Mouse (Mus musculus): ENCODE results near the gene Arrb2. TPM values are rescaled to one million over a fixed set of nuclear protein-coding genes. Genes with fewer than 3 reads are reported as not detected.
"Not testable (repeated sequence)": the region's sequence is repeated elsewhere in the genome, so short reads cannot be mapped to it uniquely, and the experiment has no call there.

Arrb2 gene
- polyA plus RNA-seq, 1 experiment from 2014 or later, result 11.2 TPM

DNA sequence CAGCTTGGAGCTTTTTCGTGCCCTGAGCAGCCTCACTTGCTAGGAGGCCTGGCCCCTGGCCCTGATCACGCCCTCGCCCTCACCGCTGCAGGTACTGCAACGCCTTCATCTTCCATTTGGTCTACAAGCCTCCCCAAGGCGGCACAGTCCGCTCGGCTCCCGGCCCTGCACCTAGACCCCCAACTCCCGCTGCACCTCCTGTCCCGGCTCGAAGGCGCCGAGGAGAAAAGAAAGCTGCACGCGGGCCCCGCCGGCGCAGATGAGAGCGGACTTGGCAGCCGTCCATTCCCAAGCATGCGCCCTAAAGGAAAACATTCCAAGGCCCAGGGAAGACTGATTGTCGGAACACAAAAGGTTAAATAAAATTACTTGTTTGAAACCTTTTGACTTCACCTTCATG is 33.4 kb downstream of the Arrb2 start:
- Histone ChIP-seq H3K9ac (peak overlapping the region; percentile 74), H3K4me1 (peaks cover 29% of the 10 kb centered on the region), H3K4me3 (peak overlapping the region; percentile 48), H3K36me3 (no peaks in the 10 kb centered on the region), H3K4me2 (peak overlapping the region; percentile 73), H3K9me3 (peaks cover 3% of the 10 kb centered on the region; the same call in 1 of the 2 replicates), H3K27ac (replicated peaks) (peak overlapping the region; percentile 63), H3K27me3 (replicated peaks) (peaks cover 61% of the 10 kb centered on the region)
- WGBS, result 8% methylated on average over 23 of the region's 23 CpGs
- ATAC-seq (ENCODE audit: extremely low read depth, insufficient number of reproducible peaks, low FRiP score, low TSS enrichment), result no peak

- H3K4me1 ChIP-seq, result peaks cover 29% of the 10 kb centered on the region
- H3K4me3 ChIP-seq, result no peak overlapping the region
- H3K9me3 ChIP-seq, result no peaks in the 10 kb centered on the region
- H3K4me2 ChIP-seq, result no peak overlapping the region
- WGBS, result 54% methylated on average over 5 of the region's 5 CpGs
- H3K9ac ChIP-seq, result no peak overlapping the region
- no peak for ATAC-seq (ENCODE audit: extremely low read depth, insufficient number of reproducible peaks, low FRiP score, low TSS enrichment)
- peak overlapping the region; percentile 82 for H3K27ac ChIP-seq (replicated peaks)
- H3K36me3 ChIP-seq, result no peaks in the 10 kb centered on the region
- peaks cover 43% of the 10 kb centered on the region for H3K27me3 ChIP-seq (replicated peaks)
Measured at GRCm38 (mm10) chr11:70467902-70468619, 35.6 kb downstream of the Arrb2 start.

GRCm38 (mm10) chr11:70469764-70470163 is 37.3 kb downstream of the Arrb2 start:
- WGBS, result 70% methylated on average over 3 of the region's 3 CpGs
- peak overlapping the region; percentile 82 for H3K27ac ChIP-seq (replicated peaks)
- no peak overlapping the region for H3K4me3 ChIP-seq
- H3K4me2 ChIP-seq, result no peak overlapping the region
- ATAC-seq (ENCODE audit: extremely low read depth, insufficient number of reproducible peaks, low FRiP score, low TSS enrichment), result no peak
- peaks cover 28% of the 10 kb centered on the region for H3K4me1 ChIP-seq
- H3K36me3 ChIP-seq, result no peaks in the 10 kb centered on the region
- no peaks in the 10 kb centered on the region for H3K9me3 ChIP-seq
- peaks cover 26% of the 10 kb centered on the region for H3K27me3 ChIP-seq (replicated peaks)
- no peak overlapping the region for H3K9ac ChIP-seq

DNA sequence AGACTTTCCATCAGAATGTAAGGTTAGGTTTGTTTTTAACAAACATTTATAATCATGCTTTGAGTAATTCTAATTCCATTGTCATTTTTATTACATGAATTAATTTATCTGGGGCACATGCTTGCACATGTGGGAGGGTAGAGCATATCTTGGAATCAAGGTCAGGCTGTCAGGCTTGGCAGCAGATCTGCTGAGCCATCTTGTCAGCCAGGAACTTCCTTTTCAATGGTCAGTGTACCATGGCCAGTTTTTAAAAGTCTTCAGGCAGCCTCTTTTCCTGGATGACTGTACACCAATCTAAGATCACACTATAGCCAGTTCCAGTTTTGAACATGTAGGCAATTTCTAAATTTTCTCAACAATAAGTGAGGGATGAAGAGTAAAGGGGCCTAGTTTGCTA is 40.3 kb downstream of the Arrb2 start:
- H3K36me3 ChIP-seq, result no peaks in the 10 kb centered on the region
- no peak overlapping the region for H3K9ac ChIP-seq
- no peak overlapping the region for H3K4me3 ChIP-seq
- H3K4me2 ChIP-seq, result no peak overlapping the region
- H3K27ac ChIP-seq (replicated peaks), result no peak overlapping the region
- no peak for ATAC-seq (ENCODE audit: extremely low read depth, insufficient number of reproducible peaks, low FRiP score, low TSS enrichment)
- H3K9me3 ChIP-seq, result no peaks in the 10 kb centered on the region
- H3K4me1 ChIP-seq, result 0 out of 2 replicates have a peak, but pooled peaks cover 2% of the 10 kb centered on the region
- H3K27me3 ChIP-seq (replicated peaks), result no peaks in the 10 kb centered on the region

DNA sequence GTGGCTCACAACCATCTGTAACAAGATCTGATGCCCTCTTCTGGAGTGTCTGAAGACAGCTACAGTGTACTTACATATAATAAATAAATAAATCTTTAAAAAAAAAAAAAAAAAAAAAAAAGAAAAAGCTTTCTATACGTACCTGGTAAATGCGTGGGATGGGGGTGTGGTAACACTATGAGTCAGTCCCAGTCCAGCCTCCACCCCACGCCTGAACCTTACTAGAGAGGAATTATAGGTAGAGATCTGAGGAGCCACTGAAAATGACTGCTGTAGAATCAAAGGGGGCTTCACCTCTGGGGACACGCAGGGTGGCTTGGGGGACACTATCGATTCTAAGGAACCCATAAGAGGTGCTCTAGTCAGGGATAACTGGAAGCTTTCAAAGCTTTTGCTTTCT is 40.9 kb downstream of the Arrb2 start:
- H3K9ac ChIP-seq; H3K4me1 ChIP-seq; H3K27me3 ChIP-seq (replicated peaks); H3K4me2 ChIP-seq; ATAC-seq (ENCODE audit: extremely low read depth, insufficient number of reproducible peaks, low FRiP score, low TSS enrichment); H3K4me3 ChIP-seq; H3K36me3 ChIP-seq; H3K27ac ChIP-seq (replicated peaks); H3K9me3 ChIP-seq: not testable (repeated sequence)
- 81% methylated on average over 5 of the region's 5 CpGs for WGBS

GRCm38 (mm10) chr11:70474872-70475534 is 42.6 kb downstream of the Arrb2 start:
- Histone ChIP-seq H3K4me3 (no peak overlapping the region), H3K27me3 (replicated peaks) (no peaks in the 10 kb centered on the region), H3K27ac (replicated peaks) (no peak overlapping the region), H3K36me3 (no peaks in the 10 kb centered on the region), H3K4me2 (no peak overlapping the region), H3K9me3 (no peaks in the 10 kb centered on the region), H3K4me1 (no peaks in the 10 kb centered on the region), H3K9ac (no peak overlapping the region)
- 54% methylated on average over 12 of the region's 12 CpGs for WGBS
- no peak for ATAC-seq (ENCODE audit: extremely low read depth, insufficient number of reproducible peaks, low FRiP score, low TSS enrichment)

- Histone ChIP-seq H3K27ac (replicated peaks) (no peak overlapping the region), H3K4me2 (no peak overlapping the region), H3K36me3 (no peaks in the 10 kb centered on the region), H3K9ac (no peak overlapping the region), H3K9me3 (no peaks in the 10 kb centered on the region), H3K27me3 (replicated peaks) (no peaks in the 10 kb centered on the region), H3K4me3 (no peak overlapping the region), H3K4me1 (no peaks in the 10 kb centered on the region)
- whole genome bisulfite sequencing, result 55% methylated on average over 2 of the region's 2 CpGs
- ATAC-seq (ENCODE audit: extremely low read depth, insufficient number of reproducible peaks, low FRiP score, low TSS enrichment), result no peak
Measured at GRCm38 (mm10) chr11:70485498-70485897, 53.1 kb downstream of the Arrb2 start.

DNA sequence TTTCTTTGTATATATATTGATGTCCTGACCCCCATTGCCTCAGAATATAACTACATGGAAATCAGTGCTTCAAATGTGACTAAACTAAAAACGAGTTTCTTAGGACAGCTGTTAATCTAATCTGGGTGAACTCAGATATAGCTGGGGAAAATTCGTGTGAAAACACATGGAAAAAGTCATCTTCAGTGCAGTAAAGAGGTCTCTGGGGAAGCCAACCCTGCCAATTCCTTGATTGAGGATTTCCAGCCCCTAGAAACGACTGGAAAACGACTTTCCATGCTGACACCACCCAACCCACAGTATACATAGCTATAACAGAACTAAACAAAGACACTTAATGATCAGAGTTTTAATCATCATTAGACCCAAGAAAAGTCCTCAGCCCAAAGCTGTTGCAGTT is 55.4 kb downstream of the Arrb2 start:
- whole genome bisulfite sequencing, result 40% methylated on average over 4 of the region's 4 CpGs
- Histone ChIP-seq H3K4me2 (no peak overlapping the region), H3K4me1 (no peaks in the 10 kb centered on the region), H3K9ac (no peak overlapping the region), H3K9me3 (no peaks in the 10 kb centered on the region), H3K36me3 (no peaks in the 10 kb centered on the region), H3K27ac (replicated peaks) (no peak overlapping the region), H3K4me3 (no peak overlapping the region), H3K27me3 (replicated peaks) (no peaks in the 10 kb centered on the region)
- no peak for ATAC-seq (ENCODE audit: extremely low read depth, insufficient number of reproducible peaks, low FRiP score, low TSS enrichment)

GRCm38 (mm10) chr11:70489138-70489537 is 56.7 kb downstream of the Arrb2 start:
- no peak for ATAC-seq (ENCODE audit: extremely low read depth, insufficient number of reproducible peaks, low FRiP score, low TSS enrichment)
- Histone ChIP-seq H3K9me3 (no peaks in the 10 kb centered on the region), H3K4me1 (no peaks in the 10 kb centered on the region), H3K4me3 (no peak overlapping the region), H3K27me3 (replicated peaks) (no peaks in the 10 kb centered on the region), H3K27ac (replicated peaks) (no peak overlapping the region), H3K4me2 (no peak overlapping the region), H3K9ac (no peak overlapping the region), H3K36me3 (no peaks in the 10 kb centered on the region)
- 82% methylated on average over 3 of the region's 3 CpGs for WGBS

DNA sequence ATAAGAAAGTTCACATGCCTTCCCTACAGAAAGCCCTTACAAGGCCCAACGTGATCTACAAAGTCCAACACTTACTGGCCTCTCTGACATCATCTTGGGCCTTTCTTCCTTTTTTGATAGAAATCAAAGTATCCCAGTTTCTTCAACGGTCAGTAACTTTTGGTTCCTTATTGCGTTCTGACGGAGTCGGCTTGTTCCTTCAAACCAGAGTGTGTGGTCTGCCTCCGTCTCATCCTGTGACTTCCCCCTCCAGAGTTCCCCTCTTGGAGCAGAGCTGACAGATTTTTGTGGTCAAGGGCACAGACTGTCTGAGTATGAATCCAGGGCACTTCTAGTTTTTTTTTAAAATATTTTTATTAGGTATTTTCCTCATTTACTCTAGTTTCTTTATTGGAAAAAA is 57.2 kb downstream of the Arrb2 start:
- 66% methylated on average over 6 of the region's 6 CpGs for WGBS

More for the DNA sequence above, 57.2 kb downstream of the Arrb2 start:
- Histone ChIP-seq H3K9me3 (no peaks in the 10 kb centered on the region), H3K36me3 (no peaks in the 10 kb centered on the region), H3K27ac (replicated peaks) (no peak overlapping the region), H3K4me2 (no peak overlapping the region), H3K4me1 (no peaks in the 10 kb centered on the region), H3K9ac (no peak overlapping the region), H3K4me3 (no peak overlapping the region), H3K27me3 (replicated peaks) (no peaks in the 10 kb centered on the region)
- no peak for ATAC-seq (ENCODE audit: extremely low read depth, insufficient number of reproducible peaks, low FRiP score, low TSS enrichment)
